Mouse (Mus musculus): ENCODE measurements around the gene Dmpk. TPM values are rescaled to one million over a fixed set of nuclear protein-coding genes. Genes with fewer than 3 reads are reported as not detected.
A peak's percentile ranks its signal among the peaks of the same experiment; 100 is the strongest.

Gene Dmpk
- polyA plus RNA-seq, 2 experiments: 8.3 to 17.9 TPM

DNA sequence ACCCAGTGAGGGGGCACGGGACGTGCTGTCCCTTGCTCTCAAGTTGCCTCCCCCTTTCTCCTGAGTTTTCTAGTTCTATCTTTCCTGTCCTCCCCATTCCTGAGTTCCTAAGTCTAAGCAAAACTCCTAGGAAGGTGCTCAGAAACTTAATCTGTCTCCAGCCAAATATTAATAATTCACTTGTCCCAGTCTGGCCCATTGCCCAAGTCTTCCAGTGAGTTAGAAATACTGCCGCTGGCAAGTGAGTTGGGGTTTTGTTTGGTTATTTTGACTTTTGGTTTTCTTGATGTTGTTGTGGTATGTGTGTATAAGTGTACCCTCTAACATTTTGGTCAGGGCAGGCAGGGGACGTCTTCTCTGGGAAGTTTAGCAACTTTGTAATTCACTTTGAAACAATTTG lies 38.0 kb downstream of the Dmpk start:
- no peak for ATAC-seq (ENCODE audit: insufficient read depth)
- WGBS (ENCODE audit: insufficient replicate concordance): 78% methylated on average over 4 of the region's 4 CpGs
- H3K9ac ChIP-seq (replicated peaks): no peak overlapping the region

GRCm38 (mm10) chr7:19124713-19125112 lies 41.1 kb downstream of the Dmpk start:
- no peaks in the 10 kb centered on the region for H3K9me3 ChIP-seq (ENCODE audit: control insufficient read depth, low read length)
- H3K4me2 ChIP-seq (ENCODE audit: low read depth): no peak overlapping the region
- H3K36me3 ChIP-seq (replicated peaks; ENCODE audit: control insufficient read depth, insufficient read depth, low read depth): no peaks in the 10 kb centered on the region
- H3K27me3 ChIP-seq (ENCODE audit: control insufficient read depth, insufficient read depth, low read length): no peaks in the 10 kb centered on the region
- H3K27ac ChIP-seq: no peak overlapping the region
- 77% methylated on average over 6 of the region's 6 CpGs for WGBS (ENCODE audit: insufficient replicate concordance)
- ATAC-seq (ENCODE audit: insufficient read depth): no peak
- H3K4me1 ChIP-seq (replicated peaks; ENCODE audit: control insufficient read depth in 2 of 2, insufficient read depth in 2 of 2, low read length in 1 of 2): peaks cover 11 to 14% of the 10 kb centered on the region in 2 experiments
- TF ChIP-seq CTCF (IDR thresholded peaks at IDR 0.05; ENCODE audit: low read depth) (no peak), EP300 (IDR thresholded peaks at IDR 0.05; ENCODE audit: low read depth) (no peak)
- H3K4me3 ChIP-seq (ENCODE audit: insufficient read depth in 1 of 2, low read depth in 2 of 2, low read length in 2 of 2): no peak overlapping the region
- no peak for DNase-seq (ENCODE audit: low read depth in 3 of 3, low spot score in 3 of 3)
- H3K9ac ChIP-seq (replicated peaks): no peak overlapping the region

More for the DNA sequence above, 38.0 kb downstream of the Dmpk start:
- H3K4me2 ChIP-seq (ENCODE audit: low read depth): no peak overlapping the region
- H3K27me3 ChIP-seq (ENCODE audit: control insufficient read depth, insufficient read depth, low read length): peaks cover 7% of the 10 kb centered on the region
- peaks cover 4% of the 10 kb centered on the region for H3K9me3 ChIP-seq (ENCODE audit: control insufficient read depth, low read length)
- no peak for DNase-seq (ENCODE audit: low read depth in 3 of 3, low spot score in 3 of 3)
- peaks cover 11 to 18% of the 10 kb centered on the region in 2 experiments for H3K4me1 ChIP-seq (replicated peaks; ENCODE audit: control insufficient read depth in 2 of 2, insufficient read depth in 2 of 2, low read length in 1 of 2)
- no peaks in the 10 kb centered on the region for H3K36me3 ChIP-seq (replicated peaks; ENCODE audit: control insufficient read depth, insufficient read depth, low read depth)
- no peak overlapping the region for H3K4me3 ChIP-seq (ENCODE audit: insufficient read depth in 1 of 2, low read depth in 2 of 2, low read length in 2 of 2)
- TF ChIP-seq EP300 (IDR thresholded peaks at IDR 0.05; ENCODE audit: low read depth) (no peak), CTCF (IDR thresholded peaks at IDR 0.05; ENCODE audit: low read depth) (no peak)
- H3K27ac ChIP-seq: no peak overlapping the region

DNA sequence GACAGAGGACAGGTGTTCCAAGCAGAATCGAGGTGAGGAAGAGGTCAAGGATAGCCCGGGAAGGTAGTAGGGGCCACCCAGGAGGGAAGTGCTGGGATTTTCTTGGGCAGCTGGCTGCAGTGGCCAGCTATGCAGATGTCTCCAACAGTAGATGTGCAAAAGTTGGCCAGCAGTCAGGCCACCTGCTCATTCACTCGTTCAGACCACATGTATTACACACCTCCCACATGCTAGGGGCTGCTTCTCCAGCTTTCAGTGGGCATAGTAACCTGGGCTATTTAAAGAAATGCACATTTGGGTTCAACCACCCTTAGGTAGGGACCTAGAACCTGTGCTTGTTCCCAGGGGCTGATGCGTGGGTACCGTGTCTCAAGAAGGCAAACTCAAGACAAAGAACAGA lies 44.1 kb downstream of the Dmpk start:
- Histone ChIP-seq H3K36me3 (replicated peaks; ENCODE audit: control insufficient read depth, insufficient read depth, low read depth) (no peaks in the 10 kb centered on the region), H3K4me3 (ENCODE audit: insufficient read depth in 1 of 2, low read depth in 2 of 2, low read length in 2 of 2) (no peak overlapping the region), H3K27me3 (ENCODE audit: control insufficient read depth, insufficient read depth, low read length) (no peaks in the 10 kb centered on the region), H3K9ac (replicated peaks) (no peak overlapping the region), H3K4me2 (ENCODE audit: low read depth) (no peak overlapping the region), H3K9me3 (ENCODE audit: control insufficient read depth, low read length) (no peaks in the 10 kb centered on the region), H3K27ac (no peak overlapping the region), H3K4me1 (replicated peaks; ENCODE audit: control insufficient read depth in 2 of 2, insufficient read depth in 2 of 2, low read length in 1 of 2) (peaks cover 0 to 10% of the 10 kb centered on the region in 2 experiments; a peak in 2 of 4 replicates)
- ATAC-seq (ENCODE audit: insufficient read depth): no peak
- WGBS (ENCODE audit: insufficient replicate concordance): 83% methylated on average over 5 of the region's 5 CpGs
- TF ChIP-seq CTCF (IDR thresholded peaks at IDR 0.05; ENCODE audit: low read depth) (no peak), EP300 (IDR thresholded peaks at IDR 0.05; ENCODE audit: low read depth) (no peak)
- DNase-seq (ENCODE audit: low read depth in 3 of 3, low spot score in 3 of 3): no peak

- Histone ChIP-seq H3K9me3 (ENCODE audit: control insufficient read depth, low read length) (no peaks in the 10 kb centered on the region), H3K9ac (replicated peaks) (no peak overlapping the region), H3K4me3 (ENCODE audit: insufficient read depth in 1 of 2, low read depth in 2 of 2, low read length in 2 of 2) (no peak overlapping the region), H3K27me3 (ENCODE audit: control insufficient read depth, insufficient read depth, low read length) (no peaks in the 10 kb centered on the region), H3K4me2 (ENCODE audit: low read depth) (no peak overlapping the region), H3K4me1 (replicated peaks; ENCODE audit: control insufficient read depth in 2 of 2, insufficient read depth in 2 of 2, low read length in 1 of 2) (peaks cover 0 to 10% of the 10 kb centered on the region in 2 experiments; a peak in 2 of 4 replicates), H3K36me3 (replicated peaks; ENCODE audit: control insufficient read depth, insufficient read depth, low read depth) (no peaks in the 10 kb centered on the region), H3K27ac (no peak overlapping the region)
- ATAC-seq (ENCODE audit: insufficient read depth) (no peak), DNase-seq (ENCODE audit: low read depth in 3 of 3, low spot score in 3 of 3) (no peak)
- TF ChIP-seq EP300 (IDR thresholded peaks at IDR 0.05; ENCODE audit: low read depth) (no peak), CTCF (IDR thresholded peaks at IDR 0.05; ENCODE audit: low read depth) (no peak)
- WGBS (ENCODE audit: insufficient replicate concordance): 86% methylated on average over 5 of the region's 5 CpGs
These were observed 45.7 kb downstream of the Dmpk start for GRCm38 (mm10) chr7:19129396-19129795.

- Histone ChIP-seq H3K9ac (replicated peaks) (no peak overlapping the region), H3K4me1 (replicated peaks; ENCODE audit: control insufficient read depth in 2 of 2, insufficient read depth in 2 of 2, low read length in 1 of 2) (peaks cover 0 to 10% of the 10 kb centered on the region in 2 experiments; a peak in 2 of 4 replicates), H3K4me3 (ENCODE audit: insufficient read depth in 1 of 2, low read depth in 2 of 2, low read length in 2 of 2) (no peak overlapping the region), H3K36me3 (replicated peaks; ENCODE audit: control insufficient read depth, insufficient read depth, low read depth) (peaks cover 3% of the 10 kb centered on the region; the same call in 1 of the 2 replicates), H3K4me2 (ENCODE audit: low read depth) (peak overlapping the region; percentile 71), H3K9me3 (ENCODE audit: control insufficient read depth, low read length) (no peaks in the 10 kb centered on the region), H3K27me3 (ENCODE audit: control insufficient read depth, insufficient read depth, low read length) (no peaks in the 10 kb centered on the region), H3K27ac (no peak overlapping the region)
- ATAC-seq (ENCODE audit: insufficient read depth): no peak
- no peak for DNase-seq (ENCODE audit: low read depth in 3 of 3, low spot score in 3 of 3)
- no peak for TF ChIP-seq EP300 (IDR thresholded peaks at IDR 0.05; ENCODE audit: low read depth)
- peak; percentile 27; the same call in 1 of the 2 replicates for TF ChIP-seq CTCF (IDR thresholded peaks at IDR 0.05; ENCODE audit: low read depth)
- WGBS (ENCODE audit: insufficient replicate concordance): 32% methylated on average over 4 of the region's 4 CpGs
These were observed 47.0 kb downstream of the Dmpk start for GRCm38 (mm10) chr7:19130657-19131056.

Measured in liver, embryonic 14.5 days (tissue).